Mouse (Mus musculus): ENCODE measurements around the gene Alox5.
"Not testable (repeated sequence)": the region's sequence is repeated elsewhere in the genome, so short reads cannot be mapped to it uniquely, and the experiment has no call there.

Alox5 gene

DNA sequence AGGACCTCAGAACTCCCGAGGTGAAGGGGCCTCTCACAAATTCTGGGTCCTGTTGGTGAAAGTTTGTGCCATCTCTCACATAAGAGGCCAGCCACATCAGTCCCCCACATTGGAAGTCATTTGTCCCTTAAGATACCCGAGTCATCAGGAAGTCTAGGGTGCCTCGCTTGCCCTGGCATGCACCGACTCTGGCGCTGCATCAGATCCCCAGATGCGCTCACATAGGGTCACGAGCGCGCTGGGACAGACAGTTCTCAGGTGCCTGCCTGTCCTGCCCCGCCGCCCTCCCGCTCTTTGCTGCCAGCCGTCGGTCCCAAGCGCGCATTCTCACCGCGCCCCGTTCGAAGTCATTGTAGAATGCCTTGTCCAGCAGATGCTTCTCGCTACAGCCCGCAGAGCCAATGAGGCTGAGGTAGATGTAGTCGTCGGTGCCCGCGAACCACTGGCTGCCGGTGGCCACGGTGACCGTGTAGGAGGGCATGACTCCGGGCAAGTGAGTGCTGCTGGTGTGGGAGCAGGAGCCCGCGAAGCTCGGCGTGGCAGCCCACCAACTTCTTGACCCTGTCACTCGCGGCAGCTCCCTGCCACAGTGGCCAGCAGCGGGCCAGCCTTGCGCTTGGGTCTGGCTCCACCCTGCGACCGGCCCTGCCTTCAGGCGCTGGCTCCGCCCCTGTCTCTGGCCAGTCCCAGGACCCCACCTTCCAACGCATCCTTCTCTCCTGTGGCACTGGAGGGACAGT lies at the start of gene Alox5:
Gene Alox5 (minus strand): TSS at position 635 of the 740 bp plus-strand sequence.
- DNase-seq: peak in 1 of 2 experiments; percentile 4

- not testable (repeated sequence) for DNase-seq
Observed at GRCm38 (mm10) chr6:116506302-116507003, 45.5 kb upstream of the Alox5 start, which contains the start of gene Olfr212. Gene Olfr212, plus strand, starts transcription at chr6:116506516.

DNA sequence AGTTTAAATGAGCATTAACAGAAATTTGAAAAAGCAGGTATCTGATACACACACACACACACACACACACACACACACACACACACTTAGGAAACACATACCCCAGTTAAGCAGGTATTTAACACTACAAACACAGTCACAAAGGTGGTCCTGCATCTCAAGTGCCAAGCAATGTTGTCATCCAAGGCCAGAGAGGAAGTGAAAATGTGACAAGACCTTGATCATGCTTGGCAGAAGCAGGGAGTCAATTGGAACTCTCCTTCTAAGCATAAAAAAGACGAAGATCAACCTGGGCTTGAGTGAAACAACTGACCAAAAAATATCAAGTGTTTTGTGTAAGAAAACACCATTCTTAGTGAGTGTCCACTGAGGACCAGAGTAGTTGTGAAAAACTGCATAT lies 35.0 kb upstream of the Alox5 start:
- DNase-seq: no peak

- no peak for DNase-seq
Observed at GRCm38 (mm10) chr6:116493742-116494141, 32.8 kb upstream of the Alox5 start.

DNA sequence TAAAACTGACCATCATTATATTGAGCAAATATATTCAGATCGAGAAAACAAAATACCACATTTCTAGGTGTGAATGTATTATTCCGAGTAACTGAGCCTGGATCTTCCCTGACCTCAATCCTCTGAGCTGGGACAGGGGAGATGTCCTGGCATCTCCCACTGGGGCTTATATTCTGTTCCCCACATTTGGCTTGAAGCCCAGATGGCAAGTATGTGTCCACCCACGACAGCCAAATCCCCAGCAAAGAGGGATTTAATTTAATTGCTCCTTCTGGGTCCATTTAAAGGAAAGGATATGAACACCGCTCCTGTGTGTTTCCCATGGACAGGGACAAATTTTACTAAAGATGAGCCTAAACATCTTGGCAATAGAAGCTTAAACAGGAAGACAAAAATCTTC lies 27.8 kb upstream of the Alox5 start, which contains the start of gene Olfr211:
Gene Olfr211 (plus strand): TSS at position 301 of the 400 bp plus-strand sequence.
- DNase-seq: peak; percentile 3 to 7

DNA sequence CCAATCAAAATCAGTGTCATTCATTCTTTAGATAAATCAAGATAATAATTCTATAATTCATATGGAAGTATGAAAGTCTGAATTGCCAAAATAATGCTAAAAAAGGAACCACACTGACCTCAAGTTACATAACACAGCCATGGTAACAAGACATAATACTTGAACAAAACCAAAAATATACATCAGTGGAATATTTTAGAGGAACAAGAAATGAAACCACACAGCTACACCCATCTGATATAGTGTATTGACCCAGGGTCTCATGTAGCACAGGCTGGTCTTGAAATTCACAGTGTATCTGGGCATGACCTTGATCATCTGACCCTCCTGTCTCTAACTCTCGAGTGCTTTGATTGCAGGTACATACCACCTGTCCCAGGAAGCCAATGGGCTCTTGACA lies 25.9 kb upstream of the Alox5 start:
- no peak for DNase-seq

GRCm38 (mm10) chr6:116485081-116485480 lies 24.1 kb upstream of the Alox5 start:
- no peak for DNase-seq

DNA sequence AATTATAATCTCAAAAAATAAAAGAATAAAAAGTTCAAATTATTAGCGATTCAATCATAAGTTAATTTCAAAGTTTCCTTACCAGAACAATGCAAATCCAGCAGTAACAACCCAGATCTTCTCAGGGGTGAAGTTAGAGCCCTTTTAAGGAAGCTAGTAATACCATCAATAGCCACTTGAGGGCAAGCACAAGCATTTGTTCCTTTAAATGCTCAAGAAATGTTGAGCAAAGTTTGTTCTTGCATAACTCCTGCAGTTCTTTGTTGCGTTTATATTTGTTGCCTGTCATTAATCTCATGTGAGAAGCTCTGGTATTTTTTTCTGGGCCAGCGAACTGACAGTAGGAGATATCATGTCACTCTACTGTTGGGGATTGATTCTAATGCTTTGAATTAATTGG lies 7.1 kb upstream of the Alox5 start:
- no peak for DNase-seq

GRCm38 (mm10) chr6:116459232-116459631 lies 1.7 kb downstream of the Alox5 start:
- DNase-seq: no peak

DNA sequence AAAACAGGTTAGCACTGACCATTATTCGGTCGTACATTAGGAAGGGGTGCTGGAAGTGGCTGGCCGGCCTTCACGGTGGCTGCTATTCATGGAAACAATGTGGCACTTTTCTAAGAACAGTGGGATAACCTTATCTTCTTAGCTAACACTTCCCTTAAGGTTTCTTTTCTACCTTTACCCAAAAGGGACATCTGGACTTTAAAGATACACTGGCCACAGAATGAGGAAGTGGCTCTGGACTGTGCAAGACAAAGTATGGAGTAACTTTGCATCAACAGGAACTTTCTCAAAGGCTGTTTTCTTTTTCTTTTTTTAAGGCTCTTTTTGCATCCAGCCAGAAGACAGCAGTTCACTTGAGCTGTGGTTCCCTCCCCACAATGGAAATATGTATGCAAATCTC lies 2.2 kb downstream of the Alox5 start:
- DNase-seq: no peak

- no peak for DNase-seq
Observed at GRCm38 (mm10) chr6:116456482-116456881, 4.5 kb downstream of the Alox5 start.

DNA sequence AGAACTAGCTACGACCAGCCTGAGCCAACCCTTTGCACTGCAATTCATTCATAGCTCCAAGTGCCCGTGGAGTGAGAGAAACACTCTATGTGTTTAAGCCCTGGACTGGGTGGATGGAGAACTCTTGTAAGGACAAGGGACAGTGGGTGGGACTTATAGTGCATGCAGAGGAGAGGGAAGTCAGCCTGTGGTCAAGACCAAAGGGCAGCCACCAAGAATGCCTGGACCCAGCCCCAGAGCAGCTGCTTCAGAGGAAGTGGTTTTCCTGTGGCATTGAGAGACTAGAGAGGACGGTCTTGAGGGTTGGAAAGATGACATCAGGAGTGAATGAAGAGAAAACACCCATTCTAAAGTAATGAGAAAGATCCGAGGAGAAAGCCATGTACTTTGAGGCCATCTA lies 5.2 kb downstream of the Alox5 start:
- no peak for DNase-seq

- DNase-seq: no peak
Observed at GRCm38 (mm10) chr6:116440849-116441248, 20.1 kb downstream of the Alox5 start.

- no peak for DNase-seq
Observed at GRCm38 (mm10) chr6:116440447-116440846, 20.5 kb downstream of the Alox5 start.

- no peak for DNase-seq
Observed at GRCm38 (mm10) chr6:116439531-116439930, 21.4 kb downstream of the Alox5 start.

DNA sequence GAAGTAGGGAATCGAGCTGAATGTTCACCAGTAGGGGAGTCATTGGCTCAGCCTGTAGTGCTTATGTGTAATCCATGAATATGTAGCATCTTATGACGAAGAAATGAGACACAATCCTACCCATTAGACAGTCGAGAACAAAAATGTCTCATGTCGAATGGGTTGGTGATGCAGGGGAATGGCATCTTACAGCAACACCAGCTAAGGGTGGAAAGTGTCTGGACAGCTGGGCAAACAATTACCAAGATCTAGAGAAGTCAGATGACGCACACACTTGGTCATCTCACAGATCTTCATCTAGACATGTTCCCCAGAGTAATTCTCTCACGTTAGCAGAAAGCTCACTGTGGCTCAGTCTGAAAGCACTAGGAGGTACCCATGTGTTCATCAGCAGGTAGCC lies 22.1 kb downstream of the Alox5 start:
- DNase-seq: no peak

- no peak for DNase-seq
Observed at GRCm38 (mm10) chr6:116428282-116428681, 32.7 kb downstream of the Alox5 start.

GRCm38 (mm10) chr6:116427552-116427951 lies 33.4 kb downstream of the Alox5 start:
- DNase-seq: no peak

DNA sequence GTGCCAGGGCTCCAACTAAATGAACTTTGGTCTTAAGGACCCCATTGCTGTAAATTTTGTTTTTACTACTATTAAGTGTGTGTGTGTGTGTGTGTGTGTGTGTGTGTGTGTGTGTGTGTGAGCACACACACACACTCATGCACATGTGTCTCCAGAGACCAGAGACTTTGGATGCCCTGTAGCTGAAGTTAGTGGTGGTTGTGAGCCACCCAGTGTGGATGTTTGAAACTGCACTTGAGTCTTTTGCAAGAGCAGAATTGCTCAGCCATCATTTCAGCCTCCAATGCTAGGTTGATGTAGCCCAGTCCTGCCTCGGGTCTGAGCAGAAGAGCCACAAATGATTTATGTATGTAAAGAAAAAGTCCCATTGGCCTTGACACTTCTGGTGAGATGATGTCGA lies 37.3 kb downstream of the Alox5 start:
- DNase-seq: peak; percentile 46 to 51

GRCm38 (mm10) chr6:116422991-116423390 lies 38.0 kb downstream of the Alox5 start:
- no peak for DNase-seq

DNA sequence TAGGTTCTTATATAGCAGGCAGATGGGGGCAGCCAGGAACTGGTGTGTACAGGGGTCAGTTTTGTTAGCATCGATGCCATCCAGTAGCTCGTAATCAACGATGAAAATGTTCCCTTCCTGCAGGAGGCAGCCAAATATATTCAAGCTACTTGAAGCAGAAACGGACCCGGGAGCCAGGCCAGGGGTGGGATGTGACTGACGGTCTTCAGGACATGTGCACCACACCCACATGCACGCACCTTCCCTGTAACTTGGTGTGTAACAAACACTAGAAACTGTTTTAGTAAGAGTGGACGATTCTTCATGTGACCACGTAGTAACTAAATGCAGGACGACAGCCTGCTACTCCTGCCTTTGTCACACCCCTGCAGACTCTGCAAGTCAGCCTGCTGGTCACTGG lies 40.7 kb downstream of the Alox5 start:
- no peak for DNase-seq

GRCm38 (mm10) chr6:116419699-116420098 lies 41.3 kb downstream of the Alox5 start:
- DNase-seq: no peak

DNA sequence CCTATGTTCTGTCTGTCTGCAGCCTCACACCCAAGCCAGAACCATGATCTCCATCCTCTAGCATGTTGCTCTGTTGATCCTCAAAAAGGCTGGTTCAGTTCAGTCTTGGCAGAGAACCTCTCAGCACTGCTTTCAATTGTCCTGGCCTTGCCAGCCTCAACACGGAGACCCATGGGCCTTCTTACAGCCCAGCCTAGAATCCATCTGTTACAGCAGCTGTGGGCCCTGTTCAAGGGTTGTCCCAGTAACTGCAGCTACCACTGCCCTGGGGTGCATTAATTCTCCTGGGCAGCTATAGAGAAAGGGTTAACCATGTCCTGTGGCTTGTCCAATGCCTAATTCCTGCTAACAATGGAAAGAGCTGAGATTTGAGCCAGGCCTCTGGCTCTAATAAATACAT lies 42.5 kb downstream of the Alox5 start:
- DNase-seq: no peak
